ENCODE assay signal across 12 mouse cellular contexts in the genomic region with DNA sequence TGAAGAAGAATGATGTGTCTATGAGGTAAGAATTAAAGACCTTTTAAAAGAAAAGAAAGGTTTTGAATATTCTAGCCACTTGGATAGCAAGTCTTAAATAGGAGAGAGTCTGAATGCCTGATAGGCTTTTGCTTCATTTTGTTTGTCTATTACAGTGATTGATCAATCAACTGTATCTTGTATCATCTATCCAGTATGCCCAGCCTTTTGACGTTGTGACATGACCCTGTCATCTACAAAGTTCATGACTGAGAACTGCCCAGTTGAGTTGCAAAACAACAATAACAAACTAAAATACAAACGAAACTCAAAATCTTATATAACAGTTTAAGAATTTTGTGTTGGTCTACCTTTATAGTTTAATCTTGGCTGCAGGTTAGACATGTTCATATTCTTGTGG.
"Had no signal": no experiment of that assay in that cellular context is flagged by ENCODE, and none has a peak within 500 bp of the region (broad histone marks: within the 10 kb centered on the region; RNA-seq: fewer than 3 reads in every experiment).

No protein-coding gene starts in this region.

- DNase-seq: lung, embryonic 14.5 days; lung, postnatal 10 days; lung, postnatal 4 days; midbrain, embryonic 14.5 days; retina, postnatal 1 day; right cerebral cortex, adult 18-20 months; right cerebral cortex, postnatal 25 days; right cerebral cortex, postnatal 4 days; spleen, adult 18-20 months; thymus, adult 18-20 months; thymus, postnatal 14 days; thymus, postnatal 36 days had no signal
